Mouse (Mus musculus): ENCODE data around the gene Gsta2.
"Not testable (repeated sequence)": the region's sequence is repeated elsewhere in the genome, so short reads cannot be mapped to it uniquely, and the experiment has no call there.

The Gsta2 gene

GRCm38 (mm10) chr9:78364701-78365100, 9.1 kb upstream of the Gsta2 start:
- no peak for DNase-seq

DNA sequence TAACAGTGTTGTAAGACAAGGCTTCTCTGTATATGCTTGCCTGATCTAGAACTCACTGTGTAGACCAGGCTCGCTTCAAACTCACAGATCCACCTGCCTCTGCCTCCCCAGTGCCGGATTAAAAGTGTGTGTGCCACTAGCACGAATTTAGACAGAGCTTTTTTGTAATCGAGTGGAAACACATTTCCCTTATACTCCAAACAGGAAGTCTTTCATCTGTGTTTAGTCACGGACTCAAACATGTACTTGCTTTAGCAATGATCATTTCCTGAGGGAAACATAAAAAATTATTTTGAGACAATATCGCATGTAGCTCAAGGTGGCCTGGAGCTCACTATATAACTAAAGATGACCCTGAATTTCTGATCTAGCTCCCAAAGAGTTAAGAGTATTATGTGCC, 7.8 kb upstream of the Gsta2 start:
- DNase-seq: no peak

DNA sequence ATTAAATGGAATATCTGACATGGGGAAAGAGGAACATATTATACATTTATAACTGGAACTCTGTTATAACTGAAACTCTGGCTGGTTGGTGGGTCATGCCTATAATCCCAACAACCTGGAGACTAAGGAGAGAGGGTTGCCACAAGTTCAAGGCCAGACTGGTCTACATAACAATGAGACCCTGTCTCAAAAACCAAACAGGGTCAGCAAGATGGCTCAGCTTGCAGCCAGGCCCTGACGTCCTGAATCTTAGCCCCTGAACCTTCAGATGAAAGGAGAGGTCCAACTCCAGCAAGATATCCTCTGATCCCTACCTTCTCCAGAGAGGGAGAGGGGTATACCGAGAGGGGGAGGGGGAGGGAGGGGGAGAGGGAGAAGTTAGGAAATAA, 4.9 kb upstream of the Gsta2 start:
- no peak for DNase-seq

DNA sequence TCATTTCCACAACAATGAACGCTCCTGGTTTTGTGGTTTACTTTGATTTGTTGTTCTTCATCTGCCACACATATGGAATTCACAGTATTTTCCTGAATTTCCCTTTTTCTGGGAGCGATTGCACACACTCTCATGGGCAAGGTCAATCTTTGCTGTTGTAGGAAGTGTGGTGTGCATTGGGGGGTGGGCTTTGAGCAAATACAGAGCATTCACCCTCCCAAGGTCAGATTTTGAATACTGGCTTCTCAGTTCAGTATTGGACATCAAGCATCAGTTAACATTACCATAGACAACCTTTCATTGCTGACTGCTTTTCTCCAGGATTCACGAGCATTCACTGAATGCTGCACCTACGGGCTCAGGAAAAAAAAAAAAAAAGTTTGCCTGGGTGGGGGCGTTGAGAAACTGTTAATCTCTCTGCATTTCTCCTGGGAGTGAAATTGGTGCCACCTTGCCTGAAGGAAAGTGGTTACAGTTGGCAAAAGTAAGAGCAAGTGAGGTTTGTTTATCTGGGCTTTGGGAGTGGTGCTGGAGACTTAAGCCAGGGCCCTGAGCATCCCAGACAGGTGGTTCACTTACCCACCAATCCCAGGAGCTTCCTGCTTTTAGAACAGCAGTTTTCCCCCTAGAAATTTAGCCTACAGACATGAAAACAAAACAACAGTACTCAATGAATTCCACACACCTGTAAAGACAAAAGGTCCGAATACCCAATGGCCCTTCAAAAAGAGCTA, 4.3 kb upstream of the Gsta2 start:
- no peak for DNase-seq

DNA sequence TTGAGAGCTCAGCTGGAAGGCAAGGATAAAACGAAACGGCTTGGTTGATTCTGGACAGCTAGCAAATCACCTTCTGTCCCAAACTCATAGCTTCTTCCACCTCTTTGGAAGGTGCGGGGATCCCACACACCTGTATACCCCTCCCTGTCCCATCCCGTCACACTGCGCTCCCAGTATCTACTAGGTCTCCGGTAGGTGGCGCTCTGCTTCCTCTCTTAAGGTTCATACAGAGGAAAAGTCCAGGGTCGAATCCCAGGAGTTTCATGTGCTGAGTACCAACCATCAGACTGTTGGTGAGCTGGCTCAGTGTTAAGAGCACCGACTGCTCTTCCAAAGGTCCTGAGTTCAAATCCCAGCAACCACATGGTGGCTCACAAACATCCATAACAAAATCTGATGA, 2.5 kb upstream of the Gsta2 start:
- peak; percentile 90 for DNase-seq

DNA sequence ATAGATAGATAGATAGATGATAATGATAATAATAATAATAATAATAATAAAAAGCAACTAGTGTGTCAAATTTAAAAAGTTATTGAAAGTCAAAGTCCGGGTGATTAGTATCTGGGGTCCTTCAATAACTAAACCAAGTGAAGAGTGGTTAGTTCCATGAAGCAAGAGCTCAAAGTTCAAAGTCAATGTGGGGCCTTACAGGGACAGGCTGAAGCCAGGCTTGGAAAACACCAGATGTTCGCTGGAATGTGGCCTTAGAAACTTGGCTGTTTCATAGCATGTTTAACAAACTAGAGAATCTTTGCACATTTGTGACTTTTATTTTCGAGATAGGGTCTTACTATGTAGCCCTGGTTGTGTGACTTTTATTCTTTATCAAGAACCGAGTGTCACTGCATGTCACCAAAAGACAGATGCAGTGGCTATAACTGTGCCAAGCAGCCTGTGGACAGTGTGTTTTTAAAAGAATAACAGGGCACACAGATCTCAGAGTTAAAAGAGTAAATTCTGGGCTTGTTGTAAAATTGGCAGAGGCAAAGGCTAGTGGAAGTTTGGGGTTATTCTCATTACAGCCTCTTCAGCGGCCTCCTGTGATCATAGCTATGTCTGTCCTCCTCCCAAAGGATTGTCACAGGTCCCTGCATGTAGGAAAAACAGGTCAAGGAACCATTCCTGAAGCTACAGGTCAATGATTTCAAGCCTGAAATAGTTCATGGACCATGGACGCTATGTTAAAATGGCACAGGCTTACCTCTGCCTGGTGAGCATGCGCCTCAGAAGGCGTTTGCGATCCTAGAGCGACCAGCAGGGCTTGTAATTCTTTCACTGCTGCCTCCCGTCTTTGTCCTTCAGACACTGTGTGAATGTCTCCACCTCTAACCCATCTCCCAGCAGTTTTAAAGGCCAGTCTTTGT, 666 bp downstream of the Gsta2 start:
- DNase-seq: peak; percentile 82

DNA sequence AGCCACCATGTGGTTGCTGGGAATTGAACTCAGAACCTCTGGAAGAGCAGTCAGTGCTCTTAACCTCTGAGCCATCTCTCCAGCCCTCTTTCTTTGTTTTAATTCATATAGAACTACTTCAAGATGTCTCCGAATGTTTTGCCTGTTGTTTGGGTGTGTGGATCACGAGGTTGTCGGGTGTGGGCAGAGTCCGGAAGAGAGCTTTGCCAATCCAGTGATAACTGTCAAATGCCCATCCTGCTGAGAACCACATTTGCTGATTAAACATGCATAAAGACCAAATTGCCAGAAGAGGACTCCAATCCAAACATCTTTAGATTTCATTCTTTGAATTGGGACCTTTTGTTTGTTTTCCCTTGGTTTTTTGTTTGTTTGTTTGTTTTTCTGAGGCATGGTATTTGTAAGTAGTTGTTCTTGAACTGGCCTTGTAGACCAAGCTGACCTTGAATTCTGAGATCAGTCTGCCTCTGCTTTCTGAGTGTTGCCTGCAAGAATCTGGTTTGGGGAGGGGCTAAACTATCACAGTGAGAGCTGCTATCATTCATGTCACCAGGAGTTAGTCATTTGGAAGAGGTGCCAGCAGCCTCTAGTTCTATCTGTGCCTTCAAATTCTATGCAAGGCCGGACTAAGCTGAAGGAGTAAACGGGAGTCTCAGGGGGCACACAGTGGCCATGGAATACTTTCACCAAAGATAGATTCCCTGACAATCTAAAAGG, 3.9 kb downstream of the Gsta2 start:
- DNase-seq: peak; percentile 30

DNA sequence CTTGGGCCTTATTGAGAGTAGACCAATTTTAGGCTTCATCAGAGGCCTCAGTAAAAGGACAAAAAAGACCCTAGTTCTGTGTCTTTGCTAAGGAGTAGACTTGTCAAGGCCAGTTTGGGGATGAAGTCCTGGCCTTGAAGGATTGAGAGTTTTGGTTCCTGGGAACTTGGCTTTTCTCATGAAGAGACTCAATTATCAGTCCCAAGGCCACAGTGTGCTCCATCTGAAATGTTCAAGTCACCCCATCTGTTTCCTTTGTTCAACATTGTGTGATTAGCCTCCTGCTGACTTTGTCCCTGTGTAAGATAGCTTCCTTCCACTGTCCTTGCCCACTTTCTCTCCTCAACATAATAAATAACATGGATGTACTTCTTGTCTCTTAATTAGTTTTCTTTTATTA, 5.6 kb downstream of the Gsta2 start:
- DNase-seq: not testable (repeated sequence)

- peak; percentile 73 for DNase-seq
Observed at GRCm38 (mm10) chr9:78349141-78349540, 6.4 kb downstream of the Gsta2 start.

GRCm38 (mm10) chr9:78348206-78349004, 7.2 kb downstream of the Gsta2 start:
- DNase-seq: peak; percentile 90

- DNase-seq: peak; percentile 30
Observed at GRCm38 (mm10) chr9:78347004-78347403, 8.6 kb downstream of the Gsta2 start.

DNA sequence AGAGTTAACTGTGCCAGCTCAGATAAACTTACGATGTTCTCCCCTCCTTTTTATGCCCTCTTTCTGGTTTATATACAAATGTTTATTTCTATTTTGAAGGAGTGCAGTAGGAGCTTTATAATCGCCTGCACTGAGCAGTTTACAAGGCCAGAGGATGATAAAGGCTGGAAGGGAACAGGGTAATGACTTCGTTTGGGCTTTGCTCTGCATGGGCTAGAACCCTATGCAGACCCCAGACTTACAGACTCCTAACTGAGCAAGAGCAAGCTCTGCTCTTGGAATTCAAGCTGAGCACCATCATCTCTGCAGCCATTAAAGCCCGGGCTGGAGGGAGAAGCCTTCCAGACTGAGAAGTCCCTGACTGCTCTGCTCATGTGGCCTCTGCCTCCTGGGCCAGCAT, 10.4 kb downstream of the Gsta2 start:
- DNase-seq: peak; percentile 69

DNA sequence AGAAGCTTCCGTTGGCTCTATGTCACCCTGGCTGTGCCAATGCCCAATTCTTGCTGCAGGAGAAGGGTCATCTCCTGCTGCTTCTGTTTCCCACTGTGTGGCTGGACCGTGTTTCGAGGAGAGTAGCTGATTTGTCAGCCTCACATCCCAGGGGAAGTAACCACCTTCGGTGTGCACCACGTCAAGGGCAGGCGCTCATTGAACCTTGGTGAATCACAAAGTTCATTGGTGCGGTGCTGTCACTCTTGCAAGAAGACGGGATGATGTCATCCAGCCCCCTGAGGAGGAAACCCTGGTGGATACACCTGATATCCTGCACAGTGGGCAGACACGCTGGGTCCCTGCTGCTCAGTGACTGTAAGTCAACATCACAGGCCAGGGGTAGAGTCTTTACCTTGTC, 12.5 kb downstream of the Gsta2 start:
- DNase-seq: peak; percentile 48

DNA sequence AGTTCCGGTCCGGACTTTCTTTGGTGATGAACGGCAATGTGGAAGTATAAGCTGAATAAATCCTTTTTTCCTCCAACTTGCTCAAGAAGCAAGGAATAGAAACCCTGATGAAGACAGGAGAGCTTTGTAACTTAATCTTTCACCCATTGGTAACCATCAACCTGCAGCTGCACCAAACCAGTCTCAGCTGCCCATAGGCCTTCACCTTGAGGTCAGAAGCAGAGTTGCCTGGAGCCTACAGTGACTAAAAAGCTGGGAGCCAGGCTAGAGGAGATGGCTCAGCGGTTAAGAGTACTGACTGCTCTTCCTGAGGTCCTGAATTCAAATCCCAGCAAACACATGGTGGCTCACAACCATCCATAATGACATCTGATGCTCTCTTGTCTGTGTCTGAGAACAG, 13.1 kb downstream of the Gsta2 start:
- DNase-seq: not testable (repeated sequence)

DNA sequence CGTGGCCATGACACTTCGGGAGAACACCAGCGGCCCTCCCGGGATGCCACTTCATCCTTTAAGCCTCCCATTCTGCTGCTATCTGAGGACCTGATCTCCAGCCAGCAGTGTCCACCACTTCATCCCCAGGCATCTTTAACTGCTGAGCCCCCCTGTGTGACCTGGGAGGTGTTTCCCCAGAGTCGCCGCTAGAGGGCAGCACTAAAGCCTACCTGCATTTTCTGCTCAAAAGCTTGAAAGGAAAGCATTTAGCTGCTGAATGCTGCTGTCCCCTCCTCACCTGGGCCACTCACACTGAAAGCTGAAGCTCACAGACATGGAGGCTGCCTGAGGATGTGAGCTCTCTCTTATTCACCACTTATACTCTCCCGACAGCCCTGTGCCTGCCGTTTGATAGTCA, 15.3 kb downstream of the Gsta2 start:
- DNase-seq: peak; percentile 67

GRCm38 (mm10) chr9:78337050-78337449, 18.5 kb downstream of the Gsta2 start:
- DNase-seq: peak; percentile 29

DNA sequence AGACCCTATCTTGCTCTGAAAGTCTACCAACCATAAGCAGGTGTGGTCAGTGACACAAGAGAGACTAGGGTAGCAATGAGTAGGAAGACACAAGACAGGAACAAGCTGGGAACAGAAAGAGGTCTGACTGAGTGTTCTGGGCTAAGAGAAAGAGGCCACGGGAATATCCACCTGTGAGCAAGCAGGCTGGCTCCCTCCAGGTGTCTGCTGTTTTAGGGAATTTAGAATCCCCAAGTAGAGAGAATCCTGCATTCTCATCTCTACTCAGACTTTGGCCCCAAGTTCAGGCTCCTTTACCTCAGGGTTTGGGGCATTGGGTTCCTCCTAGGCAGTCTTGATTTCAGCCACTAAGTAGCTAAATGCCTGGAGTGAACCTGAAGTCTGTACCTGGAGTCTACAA, 28.3 kb downstream of the Gsta2 start, which contains the start of gene Omt2b:
Omt2b (plus strand) TSS at position 301 of the 400 bp plus-strand sequence.
- DNase-seq: peak; percentile 65

GRCm38 (mm10) chr9:78319499-78319898, 36.1 kb downstream of the Gsta2 start:
- DNase-seq: peak; percentile 17

DNA sequence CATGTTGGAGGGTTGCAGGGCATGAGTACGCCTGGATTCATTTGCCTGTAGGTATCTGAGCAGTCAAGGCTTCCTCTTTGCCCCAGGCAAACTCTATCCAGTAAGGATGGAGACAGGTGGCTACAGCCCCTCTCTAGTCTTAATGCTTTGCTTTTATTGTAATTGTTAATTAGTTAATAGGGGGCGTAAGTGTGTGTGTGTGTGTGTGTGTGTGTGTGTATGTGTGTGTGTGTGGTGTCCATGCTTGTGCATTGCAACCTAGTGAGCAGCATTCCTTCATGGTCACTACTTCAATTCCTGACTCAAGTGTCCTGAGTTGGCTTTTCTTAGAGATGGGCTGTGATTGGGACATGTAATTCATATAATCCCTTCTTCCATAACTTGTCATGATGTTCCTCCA, 40.9 kb downstream of the Gsta2 start, which contains the start of gene Omt2a:
Omt2a (minus strand) TSS at position 101 of the 400 bp plus-strand sequence.
- DNase-seq: peak; percentile 10

- DNase-seq: peak; percentile 14
Observed at GRCm38 (mm10) chr9:78308122-78308521, 47.5 kb downstream of the Gsta2 start.

- peak; percentile 68 for DNase-seq
Observed at GRCm38 (mm10) chr9:78299143-78299542, 56.4 kb downstream of the Gsta2 start.

GRCm38 (mm10) chr9:78298232-78298631, 57.4 kb downstream of the Gsta2 start:
- no peak for DNase-seq

Measured in heart, adult 11 months (tissue).